8 mouse cellular contexts compared by ENCODE assay signal in genomic region chr6:99991079-99991478, GRCm38 (mm10).
DNase-seq lines count a peak whose midpoint lies in the region; ATAC-seq lines count a peak whose summit lies in the region.

No protein-coding gene starts in this region.

- H3K9me3 ChIP-seq in heart, embryonic 10.5 days = no peaks in the 10 kb centered on the region
- H3K9me3 ChIP-seq in kidney, embryonic 14.5 days (ENCODE audit: control insufficient read depth, low read length) = no peaks in the 10 kb centered on the region

- peak; percentile 49 for DNase-seq in gastrocnemius, postnatal 14 days
- DNase-seq in gastrocnemius, postnatal 25 days = no peak
- DNase-seq in cerebellum, adult 11-12 months = peak; percentile 63
- DNase-seq in heart, embryonic 10.5 days (ENCODE audit: low spot score) = peak; percentile 95
- peak; percentile 81 to 89 for DNase-seq in lung, adult 18-20 months
- DNase-seq in right cerebral cortex, postnatal 25 days = peak; percentile 49

- H3K4me2 ChIP-seq in kidney, embryonic 14.5 days (replicated peaks; ENCODE audit: low read depth, low read length) = no peak overlapping the region

- no peak overlapping the region for H3K9ac ChIP-seq in kidney, embryonic 14.5 days (ENCODE audit: low read depth, low read length)

- no peaks in the 10 kb centered on the region for H3K36me3 ChIP-seq in heart, embryonic 10.5 days
- H3K36me3 ChIP-seq in kidney, embryonic 14.5 days (ENCODE audit: control insufficient read depth, insufficient read depth, low read length) = no peaks in the 10 kb centered on the region

- peaks cover 69% of the 10 kb centered on the region for H3K27me3 ChIP-seq in heart, embryonic 10.5 days (ENCODE audit: insufficient read depth, poor library complexity, severe bottlenecking)
- H3K27me3 ChIP-seq in kidney, embryonic 14.5 days (ENCODE audit: control insufficient read depth, insufficient read depth, low read length) = no peaks in the 10 kb centered on the region; the same call in none of the 2 replicates

- H3K4me3 ChIP-seq in heart, embryonic 10.5 days = no peak overlapping the region
- no peak overlapping the region for H3K4me3 ChIP-seq in kidney, embryonic 14.5 days (ENCODE audit: low read length)

- intact Hi-C loops in gastrocnemius, postnatal 14 days (cut with DNase I; ENCODE audit: low total_unique reads) = no loop called here

- H3K4me1 ChIP-seq in heart, embryonic 10.5 days = peaks cover 42% of the 10 kb centered on the region
- H3K4me1 ChIP-seq in kidney, embryonic 14.5 days (ENCODE audit: control insufficient read depth, insufficient read depth, low read length) = peaks cover 5% of the 10 kb centered on the region

- peak; percentile 81 for ATAC-seq in kidney, embryonic 14.5 days (ENCODE audit: low FRiP score, low TSS enrichment)
- no peak for ATAC-seq in granulocyte monocyte progenitor cell, adult 5-6 weeks (replicated peaks; ENCODE audit: poor library complexity, severe bottlenecking)

- WGBS in heart, embryonic 10.5 days = 27% methylated on average over 7 of the region's 7 CpGs
- 35% methylated on average over 7 of the region's 7 CpGs for WGBS in kidney, embryonic 14.5 days

- peak overlapping the region; percentile 72 for H3K27ac ChIP-seq in heart, embryonic 10.5 days
- peak overlapping the region; percentile 24; the same call in 1 of the 2 replicates for H3K27ac ChIP-seq in kidney, embryonic 14.5 days (ENCODE audit: low read depth, low read length)
